Mouse (Mus musculus): Measurements from ENCODE around the gene Col5a1. TPM values are rescaled to one million over a fixed set of nuclear protein-coding genes. Genes with fewer than 3 reads are reported as not detected.

The Col5a1 gene
- total RNA-seq, 2 experiments from 2014 or later = 52.3 to 77.1 TPM

Other genes starting within 250 kb of the Col5a1 start
- 10 to 100 TPM; 70.1 to 81.3 TPM for gene Rxra, start 210.0 kb upstream of the Col5a1 start, total RNA-seq (2021)
- gene Fcnb, start 198.5 kb downstream of the Col5a1 start, total RNA-seq (2021) = not detected